Mouse (Mus musculus) small intestine, adult 2 months (tissue): ENCODE results near the gene Nsd2. TPM values are rescaled to one million over a fixed set of nuclear protein-coding genes. Genes with fewer than 3 reads are reported as not detected.

Experiments
- H3K27ac ChIP-seq: fragments of 200-500 bp; 2 replicates; pipeline ENCODE4 v1.5.1; 2012; ENCODE audit warnings: low read depth, low read length, control low read depth, inconsistent platforms; ENCODE audit not compliant: insufficient read depth
- H3K27me3 ChIP-seq: fragments of 200-500 bp; 2 replicates; pipeline ENCODE4 v1.6.1; 2012; ENCODE audit warnings: mild to moderate bottlenecking, moderate library complexity, low read length, inconsistent platforms; ENCODE audit not compliant: control insufficient read depth, insufficient read depth
- H3K36me3 ChIP-seq: fragments of 200-500 bp; 2 replicates; pipeline ENCODE4 v1.6.1; 2012; ENCODE audit warnings: mild to moderate bottlenecking, low read length, control low read depth, inconsistent platforms; ENCODE audit not compliant: control insufficient read depth, insufficient read depth
- H3K4me1 ChIP-seq: fragments of 200-500 bp; 2 replicates; pipeline ENCODE4 v1.6.1; 2012; ENCODE audit warnings: low read length, inconsistent platforms, mixed read lengths; ENCODE audit not compliant: control insufficient read depth, insufficient read depth, insufficient read length
- H3K4me3 ChIP-seq: fragments of 200-500 bp; 2 replicates; pipeline ENCODE4 v1.5.1; 2012; ENCODE audit warnings: low read depth, mild to moderate bottlenecking, control low read depth, inconsistent platforms, low read length, moderate library complexity
- CTCF ChIP-seq: fragments of 200-500 bp; IDR thresholded peaks from 2 replicates; pipeline ENCODE4 v1.5.1; 2012; ENCODE audit warnings: low read depth, mild to moderate bottlenecking, control low read depth, inconsistent platforms, low read length, moderate library complexity, mixed read lengths; ENCODE audit not compliant: insufficient replicate concordance, insufficient read length; ENCODE audit errors: extremely low read depth
- POLR2A ChIP-seq: fragments of 200-500 bp; IDR thresholded peaks from 2 replicates; pipeline ENCODE4 v1.6.1; 2012; ENCODE audit warnings: low read depth, mild to moderate bottlenecking, control low read depth, inconsistent platforms, low read length, moderate library complexity
- WGBS: fragments of 180-500 bp; shearing (Covaris S2); methylation state at CpG from one replicate; pipeline ENCODE4 v1.1.7; 2018; 5-methylcytosine and 5-hydroxymethylcytosine counted together
- polyA plus RNA-seq: library from polyadenylated mRNA; depleted of rRNA; stranded (reverse); fragments of >200 nt; gene quantifications from 2 replicates; pipeline ENCODE4 v1.2.3, GENCODE M21; 2012

The Nsd2 gene
- polyA plus RNA-seq, 1 experiment = 5.8 TPM

- Histone ChIP-seq H3K4me1 (no peaks in the 10 kb centered on the region), H3K4me3 (no peak overlapping the region), H3K27me3 (no peaks in the 10 kb centered on the region), H3K27ac (no peak overlapping the region), H3K36me3 (peaks cover 65% of the 10 kb centered on the region)
- WGBS = 90% methylated on average over 9 of the region's 9 CpGs
- TF ChIP-seq POLR2A (no peak), CTCF (no peak)
Measured at GRCm38 (mm10) chr5:33895116-33895515, 74.6 kb downstream of the Nsd2 start.

- Histone ChIP-seq H3K4me1 (no peaks in the 10 kb centered on the region), H3K27me3 (no peaks in the 10 kb centered on the region), H3K27ac (no peak overlapping the region), H3K4me3 (no peak overlapping the region), H3K36me3 (peaks cover 79% of the 10 kb centered on the region)
- WGBS = 72% methylated on average over 2 of the region's 2 CpGs
- TF ChIP-seq POLR2A = no peak
- no peak for TF ChIP-seq CTCF
Measured at GRCm38 (mm10) chr5:33897158-33897557, 76.6 kb downstream of the Nsd2 start.

- WGBS = 91% methylated on average over 9 of the region's 9 CpGs
- Histone ChIP-seq H3K4me3 (no peak overlapping the region), H3K36me3 (peaks cover 74% of the 10 kb centered on the region)
Measured at GRCm38 (mm10) chr5:33898671-33899070, 78.1 kb downstream of the Nsd2 start.

GRCm38 (mm10) chr5:33899245-33899644, 78.7 kb downstream of the Nsd2 start:
- H3K36me3 ChIP-seq = peaks cover 72% of the 10 kb centered on the region
- 66% methylated on average over 3 of the region's 3 CpGs for WGBS

More at GRCm38 (mm10) chr5:33898671-33899070, 78.1 kb downstream of the Nsd2 start:
- Histone ChIP-seq H3K27ac (no peak overlapping the region), H3K27me3 (no peaks in the 10 kb centered on the region), H3K4me1 (no peaks in the 10 kb centered on the region)
- TF ChIP-seq CTCF = no peak
- no peak for TF ChIP-seq POLR2A

DNA sequence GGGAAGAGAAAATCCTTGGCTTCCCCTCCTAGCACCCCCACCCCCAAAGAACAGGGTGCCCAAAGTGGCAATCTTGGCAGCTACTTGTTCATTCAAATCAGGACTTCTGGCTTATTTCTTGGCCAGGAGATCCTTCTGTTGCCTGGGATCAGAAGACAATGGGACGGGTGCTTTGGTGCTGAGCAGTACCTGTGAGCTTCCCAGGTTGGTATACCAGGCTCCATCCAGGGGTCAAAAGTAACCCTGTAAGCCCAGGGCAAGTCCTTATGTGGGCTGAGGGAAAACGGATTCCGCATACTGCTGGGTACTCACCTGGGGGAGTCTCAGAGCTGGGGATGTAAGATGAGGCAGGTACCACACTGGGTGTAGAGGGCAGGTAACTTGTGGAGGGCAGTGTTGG, 79.6 kb downstream of the Nsd2 start:
- 92% methylated on average over 3 of the region's 3 CpGs for WGBS
- H3K27me3 ChIP-seq = no peaks in the 10 kb centered on the region
- H3K4me1 ChIP-seq = no peaks in the 10 kb centered on the region
- H3K27ac ChIP-seq = no peak overlapping the region
- H3K4me3 ChIP-seq = no peak overlapping the region
- peaks cover 67% of the 10 kb centered on the region for H3K36me3 ChIP-seq
- no peak for TF ChIP-seq CTCF

More at GRCm38 (mm10) chr5:33899245-33899644, 78.7 kb downstream of the Nsd2 start:
- Histone ChIP-seq H3K4me3 (no peak overlapping the region), H3K27ac (no peak overlapping the region), H3K4me1 (no peaks in the 10 kb centered on the region), H3K27me3 (no peaks in the 10 kb centered on the region)
- TF ChIP-seq POLR2A (no peak), CTCF (no peak)

DNA sequence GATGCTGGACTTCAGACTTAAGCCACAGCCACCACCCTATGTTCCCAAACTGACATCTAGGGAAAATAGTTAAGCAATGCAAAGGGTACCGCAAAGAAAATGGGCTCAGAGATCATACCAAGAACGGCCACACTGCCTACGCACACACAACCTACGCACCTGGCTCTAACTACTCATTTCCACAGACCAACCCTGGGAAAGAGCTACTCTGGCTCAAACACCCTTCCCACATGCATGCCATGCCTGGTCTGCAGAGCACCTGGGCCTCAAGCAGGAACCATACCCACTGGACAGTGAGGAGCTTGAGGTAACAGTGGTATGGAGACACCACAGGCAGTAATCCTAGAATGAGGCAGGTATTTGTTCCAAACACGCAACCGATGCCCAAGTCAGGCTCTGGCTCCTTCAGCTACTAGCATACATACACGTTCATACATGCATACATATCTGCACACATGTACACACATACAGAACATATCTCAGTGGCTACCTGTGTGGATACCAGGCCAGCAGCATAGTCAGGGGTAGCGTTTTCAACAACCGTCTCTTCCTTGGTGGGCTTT, 80.3 kb downstream of the Nsd2 start:
- Histone ChIP-seq H3K4me1 (no peaks in the 10 kb centered on the region), H3K27me3 (no peaks in the 10 kb centered on the region), H3K27ac (no peak overlapping the region), H3K36me3 (peaks cover 61% of the 10 kb centered on the region), H3K4me3 (no peak overlapping the region)
- TF ChIP-seq CTCF = no peak
- no peak for TF ChIP-seq POLR2A
- 93% methylated on average over 9 of the region's 9 CpGs for WGBS

- no peak for TF ChIP-seq POLR2A
- no peak for TF ChIP-seq CTCF
- Histone ChIP-seq H3K27ac (no peak overlapping the region), H3K27me3 (no peaks in the 10 kb centered on the region), H3K4me1 (no peaks in the 10 kb centered on the region), H3K36me3 (peaks cover 56% of the 10 kb centered on the region), H3K4me3 (no peak overlapping the region)
- WGBS = 66% methylated on average over 3 of the region's 3 CpGs
Measured at GRCm38 (mm10) chr5:33901278-33901677, 80.8 kb downstream of the Nsd2 start.

- Histone ChIP-seq H3K36me3 (peaks cover 48% of the 10 kb centered on the region), H3K27me3 (no peaks in the 10 kb centered on the region), H3K4me3 (no peak overlapping the region), H3K27ac (no peak overlapping the region), H3K4me1 (no peaks in the 10 kb centered on the region)
- TF ChIP-seq CTCF (no peak), POLR2A (no peak)
- WGBS = 92% methylated on average over 2 of the region's 2 CpGs
Measured at GRCm38 (mm10) chr5:33902696-33903095, 82.2 kb downstream of the Nsd2 start.
